Mouse (Mus musculus): ENCODE measurements around the gene Pgpep1.

- no peak for TF ChIP-seq POLR2A (IDR thresholded peaks at IDR 0.05; ENCODE audit: insufficient read length, low read depth)
- TF ChIP-seq MYOD1 (IDR thresholded peaks at IDR 0.05; ENCODE audit: control insufficient read depth in 1 of 3, insufficient read length in 2 of 3, low read depth in 2 of 3), result no peak
- TF ChIP-seq TCF12 (IDR thresholded peaks at IDR 0.05; ENCODE audit: insufficient read depth, poor library complexity, severe bottlenecking), result no peak
- no peak for TF ChIP-seq MYOG (IDR thresholded peaks at IDR 0.05; ENCODE audit: control insufficient read depth in 1 of 3, insufficient read depth in 1 of 3, insufficient read length in 2 of 3, low read depth in 2 of 3)
- TF ChIP-seq POLR2AphosphoS2 (IDR thresholded peaks at IDR 0.05; ENCODE audit: insufficient read length, low read depth), result peak; percentile 37
- no peak for TF ChIP-seq E2F4 (IDR thresholded peaks at IDR 0.05; ENCODE audit: insufficient read depth)
- TF ChIP-seq REST (IDR thresholded peaks at IDR 0.05; ENCODE audit: insufficient read depth, insufficient read length), result no peak
- no peak for TF ChIP-seq SRF (IDR thresholded peaks at IDR 0.05; ENCODE audit: control insufficient read depth, insufficient read length, low read depth)
- peak; percentile 67 for TF ChIP-seq USF1 (IDR thresholded peaks at IDR 0.05; ENCODE audit: low read depth)
These were observed 10.9 kb downstream of the Pgpep1 start for GRCm38 (mm10) chr8:70649324-70649723.

Measured in myocyte (in vitro differentiated cells).